Mouse (Mus musculus) adrenal gland, adult 8-10 months (tissue): Measurements from ENCODE around the gene Cdk5r1. TPM values are rescaled to one million over a fixed set of nuclear protein-coding genes. Genes with fewer than 3 reads are reported as not detected.

ENCODE experiments used
- DNase-seq: peaks from one replicate; pipeline ENCODE4 v3.0.0; 2022
- total RNA-seq, 4 experiments: library from RNA; stranded (reverse); gene quantifications; 2 replicates each; pipeline ENCODE4 v1.2.4; 2022

The Cdk5r1 gene
- total RNA-seq, 4 experiments from 2014 or later = 2.4 to 3.9 (median 3.4) TPM

GRCm38 (mm10) chr11:80504519-80505385, 27.9 kb downstream of the Cdk5r1 start:
- DNase-seq = no peak

GRCm38 (mm10) chr11:80505581-80505980, 28.8 kb downstream of the Cdk5r1 start:
- DNase-seq = no peak

- no peak for DNase-seq
Measured at GRCm38 (mm10) chr11:80506483-80506882, 29.7 kb downstream of the Cdk5r1 start.

GRCm38 (mm10) chr11:80507791-80508190, 31.0 kb downstream of the Cdk5r1 start:
- DNase-seq = no peak

- DNase-seq = no peak
Measured at GRCm38 (mm10) chr11:80508361-80509175, 31.7 kb downstream of the Cdk5r1 start.

- DNase-seq = no peak
Measured at GRCm38 (mm10) chr11:80509176-80509506, 32.3 kb downstream of the Cdk5r1 start.

- DNase-seq = no peak
Measured at GRCm38 (mm10) chr11:80510124-80510523, 33.3 kb downstream of the Cdk5r1 start.

- DNase-seq = no peak
Measured at GRCm38 (mm10) chr11:80512313-80513056, 35.7 kb downstream of the Cdk5r1 start.

GRCm38 (mm10) chr11:80513796-80514195, 37.0 kb downstream of the Cdk5r1 start:
- DNase-seq = no peak

GRCm38 (mm10) chr11:80515346-80515745, 38.5 kb downstream of the Cdk5r1 start:
- DNase-seq = no peak

- no peak for DNase-seq
Measured at GRCm38 (mm10) chr11:80515895-80516294, 39.1 kb downstream of the Cdk5r1 start.

GRCm38 (mm10) chr11:80518421-80519367, 41.9 kb downstream of the Cdk5r1 start:
- no peak for DNase-seq

GRCm38 (mm10) chr11:80521148-80521547, 44.3 kb downstream of the Cdk5r1 start:
- no peak for DNase-seq

GRCm38 (mm10) chr11:80522852-80523251, 46.0 kb downstream of the Cdk5r1 start:
- DNase-seq = no peak

- no peak for DNase-seq
Measured at GRCm38 (mm10) chr11:80523410-80523809, 46.6 kb downstream of the Cdk5r1 start.

GRCm38 (mm10) chr11:80524213-80524612, 47.4 kb downstream of the Cdk5r1 start:
- DNase-seq = no peak

- no peak for DNase-seq
Measured at GRCm38 (mm10) chr11:80527697-80528096, 50.9 kb downstream of the Cdk5r1 start.

GRCm38 (mm10) chr11:80529149-80529548, 52.3 kb downstream of the Cdk5r1 start:
- DNase-seq = no peak
